Mouse (Mus musculus) urinary bladder, adult 18-20 months (tissue): ENCODE measurements around the gene Pih1d1.

Experiments
- DNase-seq, 2 experiments: peaks; one replicate each; pipeline ENCODE4 v3.0.0; 2022; ENCODE audit warnings: low spot score in 2 of 2, mixed read lengths in 2 of 2

Pih1d1 gene

DNA sequence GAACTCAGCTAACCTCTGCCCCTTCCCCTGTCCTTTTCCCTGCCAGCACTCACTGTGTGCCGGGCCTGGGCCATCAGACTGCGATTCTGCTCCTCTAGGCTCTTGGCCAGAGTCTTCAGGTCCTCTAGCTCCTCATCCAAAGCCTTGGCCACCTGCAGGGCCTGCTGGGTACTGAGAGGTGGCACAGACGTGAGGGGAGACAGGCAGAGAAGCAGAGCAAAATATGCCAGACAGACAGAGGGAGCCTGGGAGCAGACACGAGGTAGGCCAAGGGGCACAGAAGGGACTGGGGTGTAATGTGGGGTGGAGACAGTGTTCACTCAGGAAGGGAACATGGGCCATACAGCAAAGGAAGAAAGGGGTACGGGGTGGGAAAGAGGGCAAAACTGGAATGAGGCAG is 39.3 kb downstream of the Pih1d1 start:
- no peak for DNase-seq

GRCm38 (mm10) chr7:45193871-45194785 is 40.0 kb downstream of the Pih1d1 start:
- DNase-seq, result no peak

DNA sequence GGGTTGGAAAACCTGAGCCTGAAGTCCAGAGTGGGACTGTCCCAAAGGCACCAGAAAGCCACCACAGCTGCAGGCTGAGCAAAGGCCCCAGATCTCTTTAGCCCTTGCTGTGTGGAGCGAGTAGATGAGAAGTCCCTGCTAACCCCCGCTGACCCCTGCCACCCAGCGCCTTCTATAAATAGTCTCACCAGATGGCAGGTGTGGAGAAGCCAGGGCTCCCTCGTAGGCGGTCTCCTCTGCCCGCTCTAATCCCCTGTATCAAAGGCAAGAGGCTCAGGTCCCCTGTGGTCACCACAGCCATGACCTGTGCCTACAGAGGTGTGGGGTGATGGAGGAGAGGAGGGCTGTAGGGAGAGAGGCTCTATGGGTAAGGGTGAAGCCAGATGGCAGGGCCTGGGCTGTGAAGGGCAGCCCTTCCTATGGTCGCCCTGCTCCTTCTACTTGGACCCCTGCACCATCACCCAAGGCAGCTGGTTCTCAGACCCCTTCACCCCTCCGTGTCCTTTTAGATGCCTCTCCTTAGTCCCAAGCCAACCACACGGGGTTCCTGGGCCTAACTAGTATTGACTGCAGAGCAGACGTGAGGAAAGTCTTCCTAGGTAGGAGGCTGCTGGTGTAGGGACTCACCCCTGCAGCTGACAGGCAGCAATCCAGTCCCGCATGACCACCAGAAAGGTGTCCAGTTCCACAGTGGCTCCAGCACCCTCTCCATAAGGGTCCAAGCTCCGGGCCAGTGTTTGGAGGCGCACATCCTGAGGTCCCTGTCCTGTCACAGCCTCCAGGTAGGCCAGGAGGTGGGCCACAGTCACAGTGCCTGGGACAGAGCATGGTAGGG is 41.5 kb downstream of the Pih1d1 start:
- DNase-seq, result no peak

GRCm38 (mm10) chr7:45196176-45196535 is 42.1 kb downstream of the Pih1d1 start:
- no peak for DNase-seq

GRCm38 (mm10) chr7:45196994-45197393 is 42.9 kb downstream of the Pih1d1 start:
- DNase-seq, result no peak

- peak; percentile 39 to 58 for DNase-seq
Observed at GRCm38 (mm10) chr7:45198435-45198834, 44.3 kb downstream of the Pih1d1 start.

GRCm38 (mm10) chr7:45198961-45199360 is 44.9 kb downstream of the Pih1d1 start:
- DNase-seq, result no peak

GRCm38 (mm10) chr7:45202654-45203053 is 48.6 kb downstream of the Pih1d1 start:
- DNase-seq, result no peak

GRCm38 (mm10) chr7:45204380-45205143 is 50.5 kb downstream of the Pih1d1 start, which contains the start of gene Ccdc155:
Gene Ccdc155 (minus strand): TSS chr7:45204892.
- peak; percentile 39 to 75 for DNase-seq

DNA sequence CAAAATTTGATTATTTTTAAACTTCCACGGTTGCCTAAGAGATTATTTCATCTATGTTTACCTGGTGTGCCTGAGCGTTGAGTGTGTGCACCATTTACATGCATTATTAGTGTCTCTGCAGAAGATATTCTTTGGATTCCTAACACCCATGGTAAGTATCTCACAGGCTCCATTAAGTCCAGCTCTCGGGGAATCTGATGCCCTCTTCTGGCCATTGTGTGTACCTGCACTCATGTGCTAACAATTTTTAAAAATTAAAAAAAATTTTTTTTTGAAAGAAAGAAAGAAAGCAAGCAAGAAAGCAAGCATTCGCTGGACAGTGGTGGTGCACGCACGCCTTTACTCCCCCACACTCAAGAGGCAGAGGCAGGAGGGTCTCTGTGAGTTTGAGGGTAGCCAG is 54.2 kb downstream of the Pih1d1 start:
- no peak for DNase-seq
